Mouse (Mus musculus): ENCODE results near the gene Atpaf2.

DNA sequence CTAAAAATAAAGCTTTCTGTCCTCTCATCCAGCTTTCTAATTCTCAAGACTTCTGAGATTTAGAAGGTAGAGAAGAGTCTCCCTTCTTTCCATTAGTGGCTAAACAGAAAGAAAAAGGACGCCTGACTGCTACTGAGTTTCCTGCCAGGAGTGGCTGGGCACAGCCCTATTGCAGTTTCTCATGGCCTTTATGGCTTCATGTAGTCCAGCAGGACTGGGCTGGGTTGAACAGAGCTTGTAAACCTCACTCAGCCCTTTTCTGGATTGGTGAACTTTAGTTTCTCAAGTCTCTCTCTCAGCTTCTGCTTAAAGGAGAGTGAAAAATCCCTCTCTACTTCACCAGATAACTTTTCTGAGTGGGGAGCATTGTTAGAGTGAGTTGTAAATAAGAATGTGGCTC is 8.2 kb upstream of the Atpaf2 start:
- no peak for TF ChIP-seq CTCF (IDR thresholded peaks at IDR 0.05; ENCODE audit: low read depth)
- TF ChIP-seq EP300 (IDR thresholded peaks at IDR 0.05; ENCODE audit: low read depth), result no peak

Measured in heart, postnatal 0 days (tissue).